Mouse (Mus musculus): ENCODE results near the gene Marc1. TPM values are rescaled to one million over a fixed set of nuclear protein-coding genes. Genes with fewer than 3 reads are reported as not detected.
A peak's percentile ranks its signal among the peaks of the same experiment; 100 is the strongest.

The Marc1 gene
- polyA plus RNA-seq, 1 experiment from 2014 or later: not detected

GRCm38 (mm10) chr1:184811716-184812250 lies 670 bp upstream of the Marc1 start:
- DNase-seq (ENCODE audit: low spot score) (no peak), ATAC-seq (replicated peaks; ENCODE audit: insufficient number of reproducible peaks, low FRiP score, low TSS enrichment, low read depth) (no peak)
- Histone ChIP-seq H3K4me1 (ENCODE audit: control insufficient read depth, insufficient read depth, low read length) (no peaks in the 10 kb centered on the region; the same call in 1 of the 2 replicates), H3K36me3 (replicated peaks; ENCODE audit: control insufficient read depth, insufficient read depth, low read depth, low read length) (no peaks in the 10 kb centered on the region), H3K9me3 (replicated peaks; ENCODE audit: control insufficient read depth, low read length) (no peaks in the 10 kb centered on the region), H3K27ac (replicated peaks; ENCODE audit: low read depth, low read length) (no peak overlapping the region), H3K9ac (replicated peaks; ENCODE audit: low read length) (no peak overlapping the region), H3K27me3 (ENCODE audit: control insufficient read depth, insufficient read depth, low read length) (peaks cover 5% of the 10 kb centered on the region), H3K4me3 (ENCODE audit: low read depth, low read length) (no peak overlapping the region), H3K4me2 (ENCODE audit: low read depth, low read length) (no peak overlapping the region)
- WGBS: 73% methylated on average over 8 of the region's 8 CpGs

GRCm38 (mm10) chr1:184809578-184810001 lies 1.5 kb downstream of the Marc1 start:
- no peak for ATAC-seq (replicated peaks; ENCODE audit: insufficient number of reproducible peaks, low FRiP score, low TSS enrichment, low read depth)
- 70% methylated on average over 6 of the region's 6 CpGs for WGBS
- no peak overlapping the region for H3K27ac ChIP-seq (replicated peaks; ENCODE audit: low read depth, low read length)

GRCm38 (mm10) chr1:184808418-184809012 lies 2.6 kb downstream of the Marc1 start:
- no peaks in the 10 kb centered on the region for H3K9me3 ChIP-seq (replicated peaks; ENCODE audit: control insufficient read depth, low read length)
- ATAC-seq (replicated peaks; ENCODE audit: insufficient number of reproducible peaks, low FRiP score, low TSS enrichment, low read depth): no peak
- H3K9ac ChIP-seq (replicated peaks; ENCODE audit: low read length): no peak overlapping the region
- no peak overlapping the region for H3K4me3 ChIP-seq (ENCODE audit: low read depth, low read length)
- H3K4me2 ChIP-seq (ENCODE audit: low read depth, low read length): no peak overlapping the region
- no peaks in the 10 kb centered on the region for H3K36me3 ChIP-seq (replicated peaks; ENCODE audit: control insufficient read depth, insufficient read depth, low read depth, low read length)
- no peak for DNase-seq (ENCODE audit: low spot score)
- H3K27me3 ChIP-seq (ENCODE audit: control insufficient read depth, insufficient read depth, low read length): peaks cover 5% of the 10 kb centered on the region
- H3K27ac ChIP-seq (replicated peaks; ENCODE audit: low read depth, low read length): no peak overlapping the region
- no peaks in the 10 kb centered on the region; the same call in 1 of the 2 replicates for H3K4me1 ChIP-seq (ENCODE audit: control insufficient read depth, insufficient read depth, low read length)
- WGBS: 88% methylated on average over 17 of the region's 17 CpGs

More at GRCm38 (mm10) chr1:184809578-184810001, 1.5 kb downstream of the Marc1 start:
- peaks cover 5% of the 10 kb centered on the region for H3K27me3 ChIP-seq (ENCODE audit: control insufficient read depth, insufficient read depth, low read length)
- no peaks in the 10 kb centered on the region for H3K9me3 ChIP-seq (replicated peaks; ENCODE audit: control insufficient read depth, low read length)
- DNase-seq (ENCODE audit: low spot score): no peak
- H3K4me2 ChIP-seq (ENCODE audit: low read depth, low read length): no peak overlapping the region
- no peaks in the 10 kb centered on the region for H3K36me3 ChIP-seq (replicated peaks; ENCODE audit: control insufficient read depth, insufficient read depth, low read depth, low read length)
- no peaks in the 10 kb centered on the region; the same call in 1 of the 2 replicates for H3K4me1 ChIP-seq (ENCODE audit: control insufficient read depth, insufficient read depth, low read length)
- no peak overlapping the region for H3K4me3 ChIP-seq (ENCODE audit: low read depth, low read length)
- H3K9ac ChIP-seq (replicated peaks; ENCODE audit: low read length): no peak overlapping the region

GRCm38 (mm10) chr1:184807627-184808417 lies 3.3 kb downstream of the Marc1 start:
- Histone ChIP-seq H3K4me1 (ENCODE audit: control insufficient read depth, insufficient read depth, low read length) (no peaks in the 10 kb centered on the region; the same call in 1 of the 2 replicates), H3K9me3 (replicated peaks; ENCODE audit: control insufficient read depth, low read length) (no peaks in the 10 kb centered on the region), H3K36me3 (replicated peaks; ENCODE audit: control insufficient read depth, insufficient read depth, low read depth, low read length) (no peaks in the 10 kb centered on the region), H3K4me3 (ENCODE audit: low read depth, low read length) (no peak overlapping the region), H3K27me3 (ENCODE audit: control insufficient read depth, insufficient read depth, low read length) (peaks cover 5% of the 10 kb centered on the region), H3K9ac (replicated peaks; ENCODE audit: low read length) (no peak overlapping the region), H3K4me2 (ENCODE audit: low read depth, low read length) (no peak overlapping the region), H3K27ac (replicated peaks; ENCODE audit: low read depth, low read length) (no peak overlapping the region)
- WGBS: 67% methylated on average over 15 of the region's 15 CpGs
- no peak for ATAC-seq (replicated peaks; ENCODE audit: insufficient number of reproducible peaks, low FRiP score, low TSS enrichment, low read depth)
- no peak for DNase-seq (ENCODE audit: low spot score)

GRCm38 (mm10) chr1:184807123-184807522 lies 4.0 kb downstream of the Marc1 start:
- Histone ChIP-seq H3K4me2 (ENCODE audit: low read depth, low read length) (no peak overlapping the region), H3K4me3 (ENCODE audit: low read depth, low read length) (no peak overlapping the region), H3K27ac (replicated peaks; ENCODE audit: low read depth, low read length) (no peak overlapping the region), H3K4me1 (ENCODE audit: control insufficient read depth, insufficient read depth, low read length) (no peaks in the 10 kb centered on the region; the same call in 1 of the 2 replicates), H3K27me3 (ENCODE audit: control insufficient read depth, insufficient read depth, low read length) (peaks cover 5% of the 10 kb centered on the region), H3K9me3 (replicated peaks; ENCODE audit: control insufficient read depth, low read length) (no peaks in the 10 kb centered on the region), H3K9ac (replicated peaks; ENCODE audit: low read length) (no peak overlapping the region), H3K36me3 (replicated peaks; ENCODE audit: control insufficient read depth, insufficient read depth, low read depth, low read length) (no peaks in the 10 kb centered on the region)
- ATAC-seq (replicated peaks; ENCODE audit: insufficient number of reproducible peaks, low FRiP score, low TSS enrichment, low read depth): no peak
- DNase-seq (ENCODE audit: low spot score): no peak
- 75% methylated on average over 7 of the region's 7 CpGs for WGBS

GRCm38 (mm10) chr1:184805749-184806148 lies 5.4 kb downstream of the Marc1 start:
- Histone ChIP-seq H3K4me2 (ENCODE audit: low read depth, low read length) (no peak overlapping the region), H3K27ac (replicated peaks; ENCODE audit: low read depth, low read length) (no peak overlapping the region), H3K9me3 (replicated peaks; ENCODE audit: control insufficient read depth, low read length) (no peaks in the 10 kb centered on the region), H3K4me1 (ENCODE audit: control insufficient read depth, insufficient read depth, low read length) (no peaks in the 10 kb centered on the region; the same call in 1 of the 2 replicates), H3K36me3 (replicated peaks; ENCODE audit: control insufficient read depth, insufficient read depth, low read depth, low read length) (no peaks in the 10 kb centered on the region), H3K9ac (replicated peaks; ENCODE audit: low read length) (no peak overlapping the region), H3K4me3 (ENCODE audit: low read depth, low read length) (no peak overlapping the region), H3K27me3 (ENCODE audit: control insufficient read depth, insufficient read depth, low read length) (peaks cover 2% of the 10 kb centered on the region)
- no peak for ATAC-seq (replicated peaks; ENCODE audit: insufficient number of reproducible peaks, low FRiP score, low TSS enrichment, low read depth)
- 88% methylated on average over 4 of the region's 4 CpGs for WGBS
- DNase-seq (ENCODE audit: low spot score): no peak

- no peaks in the 10 kb centered on the region for H3K27me3 ChIP-seq (ENCODE audit: control insufficient read depth, insufficient read depth, low read length)
- no peaks in the 10 kb centered on the region for H3K4me1 ChIP-seq (ENCODE audit: control insufficient read depth, insufficient read depth, low read length)
- no peaks in the 10 kb centered on the region for H3K36me3 ChIP-seq (replicated peaks; ENCODE audit: control insufficient read depth, insufficient read depth, low read depth, low read length)
- 20% methylated on average over 27 of the region's 27 CpGs for whole genome bisulfite sequencing
- H3K9me3 ChIP-seq (replicated peaks; ENCODE audit: control insufficient read depth, low read length): no peaks in the 10 kb centered on the region
- H3K4me2 ChIP-seq (ENCODE audit: low read depth, low read length): no peak overlapping the region
- no peak overlapping the region for H3K4me3 ChIP-seq (ENCODE audit: low read depth, low read length)
- no peak overlapping the region for H3K9ac ChIP-seq (replicated peaks; ENCODE audit: low read length)
- no peak overlapping the region for H3K27ac ChIP-seq (replicated peaks; ENCODE audit: low read depth, low read length)
- ATAC-seq (replicated peaks; ENCODE audit: insufficient number of reproducible peaks, low FRiP score, low TSS enrichment, low read depth) (no peak), DNase-seq (ENCODE audit: low spot score) (peak; percentile 54)
Observed at GRCm38 (mm10) chr1:184793163-184793876, 17.8 kb downstream of the Marc1 start.

All from embryonic facial prominence, embryonic 11.5 days (tissue).